Mouse (Mus musculus) testis, adult 2 months (tissue): ENCODE data around the gene Dlx3. TPM values are rescaled to one million over a fixed set of nuclear protein-coding genes. Genes with fewer than 3 reads are reported as not detected.

ENCODE experiments used
- H3K27ac ChIP-seq: fragments of 200-500 bp; 2 replicates; pipeline ENCODE4 v1.5.1; 2012; ENCODE audit warnings: low read depth, low read length; ENCODE audit not compliant: control insufficient read depth, insufficient read depth
- H3K27me3 ChIP-seq: fragments of 200-500 bp; 2 replicates; pipeline ENCODE4 v1.6.1; 2012; ENCODE audit warnings: mild to moderate bottlenecking, low read length, moderate library complexity; ENCODE audit not compliant: control insufficient read depth, insufficient read depth
- H3K36me3 ChIP-seq: fragments of 200-500 bp; 2 replicates; pipeline ENCODE4 v1.6.1; 2012; ENCODE audit warnings: mild to moderate bottlenecking, low read length; ENCODE audit not compliant: control insufficient read depth, insufficient read depth
- H3K4me1 ChIP-seq: fragments of 200-500 bp; 2 replicates; pipeline ENCODE4 v1.6.1; 2012; ENCODE audit warnings: low read length; ENCODE audit not compliant: control insufficient read depth, insufficient read depth
- H3K4me3 ChIP-seq: fragments of 200-500 bp; 2 replicates; pipeline ENCODE4 v1.5.1; 2012; ENCODE audit warnings: low read depth, mild to moderate bottlenecking, low read length, moderate library complexity, mixed read lengths; ENCODE audit not compliant: control insufficient read depth
- CTCF ChIP-seq: fragments of 200-500 bp; IDR thresholded peaks from 2 replicates; pipeline ENCODE4 v1.5.1; 2012; ENCODE audit warnings: low read depth, mild to moderate bottlenecking, inconsistent platforms, low read length, moderate library complexity; ENCODE audit not compliant: control insufficient read depth, insufficient read depth, insufficient replicate concordance
- POLR2A ChIP-seq: fragments of 200-500 bp; IDR thresholded peaks from 2 replicates; pipeline ENCODE4 v1.6.1; 2012; ENCODE audit warnings: low read depth, mild to moderate bottlenecking, inconsistent platforms, low read length, moderate library complexity; ENCODE audit not compliant: control insufficient read depth
- polyA plus RNA-seq: library from polyadenylated mRNA; depleted of rRNA; stranded (reverse); fragments of >200 nt; gene quantifications from 2 replicates; pipeline ENCODE4 v1.2.3, GENCODE M21; 2012

The Dlx3 gene
- polyA plus RNA-seq, 1 experiment = 0.04 TPM

- no peak overlapping the region for H3K27ac ChIP-seq
- TF ChIP-seq POLR2A = no peak
- no peak for TF ChIP-seq CTCF
- H3K4me3 ChIP-seq = peak overlapping the region; percentile 80
- H3K4me1 ChIP-seq = peaks cover 21% of the 10 kb centered on the region
- no peaks in the 10 kb centered on the region for H3K36me3 ChIP-seq
- H3K27me3 ChIP-seq = peaks cover 4% of the 10 kb centered on the region; the same call in 1 of the 2 replicates
Measured at GRCm38 (mm10) chr11:95075197-95076040, 44.5 kb upstream of the Dlx3 start.

- TF ChIP-seq CTCF = peak; percentile 11; the same call in 1 of the 2 replicates
- no peak for TF ChIP-seq POLR2A
- H3K4me3 ChIP-seq = peak overlapping the region; percentile 80
- H3K27ac ChIP-seq = no peak overlapping the region
- peaks cover 4% of the 10 kb centered on the region; the same call in 1 of the 2 replicates for H3K27me3 ChIP-seq
- H3K36me3 ChIP-seq = no peaks in the 10 kb centered on the region
- H3K4me1 ChIP-seq = peaks cover 21% of the 10 kb centered on the region
Measured at GRCm38 (mm10) chr11:95076041-95076535, 43.8 kb upstream of the Dlx3 start.

- H3K4me1 ChIP-seq = peaks cover 21% of the 10 kb centered on the region
- H3K4me3 ChIP-seq = peak within 1 kb of the TSS; percentile 80
- no peak for TF ChIP-seq POLR2A
- no peak for TF ChIP-seq CTCF
- H3K27ac ChIP-seq = peak within 1 kb of the TSS; percentile 12; the same call in 1 of the 2 replicates
- H3K36me3 ChIP-seq = no peaks in the 10 kb centered on the region
- H3K27me3 ChIP-seq = peaks cover 4% of the 10 kb centered on the region; the same call in 1 of the 2 replicates
Measured at GRCm38 (mm10) chr11:95076536-95077111, 43.3 kb upstream of the Dlx3 start, which contains the start of gene Itga3. Gene Itga3, minus strand, starts transcription at chr11:95076801.

GRCm38 (mm10) chr11:95077956-95078355 lies 42.0 kb upstream of the Dlx3 start:
- H3K36me3 ChIP-seq = no peaks in the 10 kb centered on the region
- no peak overlapping the region for H3K4me3 ChIP-seq
- TF ChIP-seq POLR2A (no peak), CTCF (no peak)
- H3K4me1 ChIP-seq = peaks cover 21% of the 10 kb centered on the region
- peaks cover 4% of the 10 kb centered on the region; the same call in 1 of the 2 replicates for H3K27me3 ChIP-seq
- H3K27ac ChIP-seq = no peak overlapping the region

GRCm38 (mm10) chr11:95079256-95079875 lies 40.6 kb upstream of the Dlx3 start:
- Histone ChIP-seq H3K27ac (peak overlapping the region; percentile 37; the same call in 1 of the 2 replicates), H3K27me3 (peaks cover 4% of the 10 kb centered on the region; the same call in 1 of the 2 replicates), H3K4me1 (peaks cover 21% of the 10 kb centered on the region), H3K36me3 (no peaks in the 10 kb centered on the region), H3K4me3 (no peak overlapping the region)
- no peak for TF ChIP-seq CTCF
- TF ChIP-seq POLR2A = no peak

- TF ChIP-seq POLR2A (no peak), CTCF (no peak)
- H3K4me1 ChIP-seq = peaks cover 16% of the 10 kb centered on the region
- no peak overlapping the region for H3K27ac ChIP-seq
- H3K36me3 ChIP-seq = no peaks in the 10 kb centered on the region
- H3K4me3 ChIP-seq = no peak overlapping the region
- peaks cover 4% of the 10 kb centered on the region; the same call in 1 of the 2 replicates for H3K27me3 ChIP-seq
Measured at GRCm38 (mm10) chr11:95080783-95081182, 39.1 kb upstream of the Dlx3 start.

GRCm38 (mm10) chr11:95082896-95083295 lies 37.0 kb upstream of the Dlx3 start:
- Histone ChIP-seq H3K4me1 (peaks cover 3% of the 10 kb centered on the region; the same call in 1 of the 2 replicates), H3K4me3 (no peak overlapping the region), H3K27me3 (no peaks in the 10 kb centered on the region), H3K36me3 (no peaks in the 10 kb centered on the region), H3K27ac (no peak overlapping the region)
- no peak for TF ChIP-seq CTCF
- TF ChIP-seq POLR2A = no peak
